ENCODE assay signal across 37 mouse cellular contexts in genomic region chr11:102575034-102575433, GRCm38 (mm10). TPM values are rescaled to one million over a fixed set of nuclear protein-coding genes. Genes with fewer than 3 reads are reported as not detected.
"Had no signal": no experiment of that assay in that cellular context is flagged by ENCODE, and none has a peak within 500 bp of the region (broad histone marks: within the 10 kb centered on the region; RNA-seq: fewer than 3 reads in every experiment).

No protein-coding gene starts in this region.

- DNase-seq: left cerebral cortex, postnatal 4 days; liver; liver, embryonic 13.5 days; liver, postnatal 0 days; lung, adult 18-20 months; lung, adult 2 months; lung, embryonic 14.5 days; lung, postnatal 10 days; lung, postnatal 14 days; lung, postnatal 36 days; lung, postnatal 4 days; midbrain, embryonic 14.5 days had no signal

- H3K4me2 ChIP-seq: limb, embryonic 12.5 days; limb, embryonic 13.5 days; limb, embryonic 15.5 days; liver, embryonic 11.5 days; liver, embryonic 12.5 days; liver, embryonic 13.5 days; liver, embryonic 15.5 days; lung, embryonic 14.5 days; lung, embryonic 15.5 days; midbrain, embryonic 11.5 days; midbrain, embryonic 12.5 days; midbrain, embryonic 13.5 days; midbrain, embryonic 15.5 days; neural tube, embryonic 12.5 days had no signal

- H3K9ac ChIP-seq: limb, embryonic 12.5 days; limb, embryonic 13.5 days; limb, embryonic 15.5 days; liver, embryonic 12.5 days; liver, embryonic 13.5 days; liver, embryonic 14.5 days; liver, embryonic 15.5 days; liver, postnatal 0 days; lung, embryonic 14.5 days; lung, embryonic 15.5 days; midbrain, embryonic 12.5 days; midbrain, embryonic 13.5 days; midbrain, embryonic 15.5 days; neural tube, embryonic 12.5 days had no signal

- H3K4me3 ChIP-seq: limb, embryonic 10.5 days; limb, embryonic 12.5 days; limb, embryonic 13.5 days; limb, embryonic 15.5 days; liver, embryonic 12.5 days; liver, embryonic 13.5 days; liver, embryonic 15.5 days; lung, embryonic 15.5 days; megakaryocyte, embryonic 14.5 days; midbrain, embryonic 10.5 days; midbrain, embryonic 12.5 days; midbrain, embryonic 13.5 days; midbrain, embryonic 15.5 days; myocyte; neural tube, embryonic 12.5 days had no signal

- H3K27ac ChIP-seq: limb, embryonic 10.5 days; limb, embryonic 12.5 days; limb, embryonic 13.5 days; limb, embryonic 15.5 days; liver, embryonic 12.5 days; liver, embryonic 13.5 days; liver, embryonic 14.5 days; liver, embryonic 15.5 days; lung, embryonic 15.5 days; macrophage; midbrain, embryonic 10.5 days; midbrain, embryonic 12.5 days; midbrain, embryonic 13.5 days; midbrain, embryonic 15.5 days; neural tube, embryonic 12.5 days had no signal

- H3K36me3 ChIP-seq: limb, embryonic 10.5 days; limb, embryonic 12.5 days; limb, embryonic 13.5 days; limb, embryonic 15.5 days; liver, embryonic 12.5 days; liver, embryonic 13.5 days; liver, embryonic 15.5 days; lung, embryonic 15.5 days; midbrain, embryonic 10.5 days; midbrain, embryonic 12.5 days; midbrain, embryonic 13.5 days; midbrain, embryonic 15.5 days; neural tube, embryonic 12.5 days had no signal

- ATAC-seq: liver, embryonic 12.5 days; liver, postnatal 0 days; lung, postnatal 0 days; midbrain, embryonic 13.5 days; midbrain, embryonic 15.5 days; midbrain, embryonic 16.5 days had no signal

- H3K27me3 ChIP-seq: limb, embryonic 12.5 days; limb, embryonic 13.5 days; limb, embryonic 15.5 days; lung, embryonic 15.5 days; midbrain, embryonic 15.5 days; neural tube, embryonic 12.5 days had no signal

- H3K9me3 ChIP-seq: limb, embryonic 10.5 days; limb, embryonic 12.5 days; limb, embryonic 13.5 days; limb, embryonic 15.5 days; liver, embryonic 12.5 days; liver, embryonic 13.5 days; liver, embryonic 15.5 days; lung, embryonic 15.5 days; megakaryocyte, embryonic 14.5 days; midbrain, embryonic 10.5 days; midbrain, embryonic 12.5 days; midbrain, embryonic 13.5 days; midbrain, embryonic 15.5 days; neural tube, embryonic 12.5 days had no signal

RNA-seq across cellular contexts. Expression of gene Gm11627, which starts 4.2 kb away (rescaled TPM):
- total RNA-seq: liver, adult 2 months; megakaryocyte progenitor cell, adult 5-6 weeks; megakaryocyte, adult 5-6 weeks; megakaryocyte-erythroid progenitor cell, adult 5-6 weeks; monocyte, adult 5-6 weeks had no signal
- polyA plus RNA-seq: liver, adult 2 months; liver, postnatal 0 days; macrophage had no signal

RNA-seq across cellular contexts. Expression of gene Fzd2, which starts 29.2 kb away (rescaled TPM):
- total RNA-seq: megakaryocyte progenitor cell, adult 5-6 weeks; megakaryocyte, adult 5-6 weeks; megakaryocyte-erythroid progenitor cell, adult 5-6 weeks; monocyte, adult 5-6 weeks had no signal
- polyA plus RNA-seq: macrophage had no signal
